Mouse (Mus musculus): ENCODE results near the gene Rtn1.

GRCm38 (mm10) chr12:72407721-72408110 is 1.1 kb downstream of the Rtn1 start:
- TF ChIP-seq CTCF (conservative IDR thresholded peaks at IDR 0.05; ENCODE audit: low read length) (no peak), POU5F1 (IDR thresholded peaks at IDR 0.05; ENCODE audit: borderline replicate concordance, low read length) (no peak), NANOG (IDR thresholded peaks at IDR 0.05; ENCODE audit: borderline replicate concordance, low read length) (no peak)

All from E14TG2a.4 (cell line).